Mouse (Mus musculus): ENCODE measurements around the gene Vmn2r9. TPM values are rescaled to one million over a fixed set of nuclear protein-coding genes. Genes with fewer than 3 reads are reported as not detected.

The Vmn2r9 gene
- polyA plus RNA-seq (2017; shearing (Covaris generic)), result 0.06 TPM

GRCm38 (mm10) chr5:108852501-108852900 is at the start of gene Vmn2r9:
Vmn2r9 (minus strand) TSS chr5:108852601.

GRCm38 (mm10) chr5:108808750-108809149 is 43.7 kb downstream of the Vmn2r9 start, which contains the start of gene Vmn2r8:
Vmn2r8 (minus strand) TSS chr5:108808850.

GRCm38 (mm10) chr5:108795263-108795662 is 57.1 kb downstream of the Vmn2r9 start, which contains the start of gene Tmed11:
Tmed11 (minus strand) TSS chr5:108795363.

Other genes with a start within 250 kb of the Vmn2r9 start
- 176 TPM for gene Gak, start 222.8 kb downstream of the Vmn2r9 start, polyA plus RNA-seq (2017; shearing (Covaris generic))
- gene Tmem175, start 222.8 kb downstream of the Vmn2r9 start, polyA plus RNA-seq (2017; shearing (Covaris generic)), result 25.9 TPM
- 29.0 TPM for gene Idua, start 192.3 kb downstream of the Vmn2r9 start, polyA plus RNA-seq (2017; shearing (Covaris generic))
- gene Dgkq, start 182.9 kb downstream of the Vmn2r9 start, polyA plus RNA-seq (2017; shearing (Covaris generic)), result 20.1 TPM
- gene Slc26a1, start 177.0 kb downstream of the Vmn2r9 start, polyA plus RNA-seq (2017; shearing (Covaris generic)), result 0.10 TPM
- gene Fgfrl1, start 160.2 kb downstream of the Vmn2r9 start, polyA plus RNA-seq (2017; shearing (Covaris generic)), result 4.8 TPM
- not detected for gene Rnf212, start 77.6 kb downstream of the Vmn2r9 start, polyA plus RNA-seq (2017; shearing (Covaris generic))
- not detected for gene Tmed11, start 57.2 kb downstream of the Vmn2r9 start, polyA plus RNA-seq (2017; shearing (Covaris generic))
- gene Vmn2r8, start 43.8 kb downstream of the Vmn2r9 start, polyA plus RNA-seq (2017; shearing (Covaris generic)), result not detected
- gene Vmn2r10, start 153.9 kb upstream of the Vmn2r9 start, polyA plus RNA-seq (2017; shearing (Covaris generic)), result not detected
- gene Vmn2r11, start 207.0 kb upstream of the Vmn2r9 start, polyA plus RNA-seq (2017; shearing (Covaris generic)), result 0.07 TPM
- gene Vmn2r12, start 245.3 kb upstream of the Vmn2r9 start, polyA plus RNA-seq (2017; shearing (Covaris generic)), result not detected

Measured in effector memory CD4-positive, alpha-beta T cell, adult 5 months (primary cell).